Mouse (Mus musculus) heart, embryonic 13.5 days (tissue): Measurements from ENCODE around the gene Mindy3. TPM values are rescaled to one million over a fixed set of nuclear protein-coding genes. Genes with fewer than 3 reads are reported as not detected.

Experiments used
- ATAC-seq: fragments of 200-750 bp; cut with Nextera tagmentation; 2 replicates; pipeline ENCODE4 v1.8.0; 2017; ENCODE audit warnings: moderate TSS enrichment; ENCODE audit not compliant: insufficient number of reproducible peaks, low FRiP score, low TSS enrichment; ENCODE audit errors: extremely low read depth
- H3K27ac ChIP-seq: fragments of 300-500 bp; sonication (generic); replicated peaks from 2 replicates; pipeline ENCODE4 v1.5.1; 2015; ENCODE audit warnings: moderate library complexity, mild to moderate bottlenecking, inconsistent platforms
- H3K27me3 ChIP-seq: fragments of 300-500 bp; sonication (generic); replicated peaks from 2 replicates; pipeline ENCODE4 v1.6.1; 2015; ENCODE audit warnings: mild to moderate bottlenecking, inconsistent platforms
- H3K36me3 ChIP-seq: fragments of 300-500 bp; sonication (generic); 2 replicates; pipeline ENCODE4 v1.6.1; 2015; ENCODE audit warnings: mild to moderate bottlenecking, inconsistent platforms
- H3K4me1 ChIP-seq: fragments of 300-500 bp; sonication (generic); 2 replicates; pipeline ENCODE4 v1.6.1; 2015; ENCODE audit warnings: inconsistent platforms
- H3K4me2 ChIP-seq: fragments of 300-500 bp; sonication (generic); 2 replicates; pipeline ENCODE4 v1.6.1; 2015; ENCODE audit warnings: inconsistent platforms, mild to moderate bottlenecking, moderate library complexity
- H3K4me3 ChIP-seq: fragments of 300-500 bp; sonication (generic); 2 replicates; pipeline ENCODE4 v1.5.1; 2015; ENCODE audit warnings: moderate library complexity, mild to moderate bottlenecking, inconsistent platforms
- H3K9ac ChIP-seq: fragments of 300-500 bp; sonication (generic); 2 replicates; pipeline ENCODE4 v1.6.1; 2015; ENCODE audit warnings: inconsistent platforms, mild to moderate bottlenecking, moderate library complexity
- H3K9me3 ChIP-seq: fragments of 300-500 bp; sonication (generic); 2 replicates; pipeline ENCODE4 v1.6.1; 2016; ENCODE audit warnings: inconsistent platforms
- WGBS: fragments of 180-500 bp; shearing (Covaris S2); methylation state at CpG from one replicate; pipeline ENCODE4 v1.1.7; 2015; ENCODE audit warnings: mixed read lengths; 5-methylcytosine and 5-hydroxymethylcytosine counted together
- polyA plus RNA-seq: library from polyadenylated mRNA; unstranded; fragments of >200 nt; fragmentation: Nextera tagmentation; extraction: Ambion mirVana; gene quantifications from 2 replicates; pipeline ENCODE4 v1.2.1, GENCODE M21; 2015

The Mindy3 gene
- polyA plus RNA-seq, 1 experiment from 2014 or later = 28.1 TPM

- no peak overlapping the region for H3K27ac ChIP-seq
- no peak for ATAC-seq
Observed at GRCm38 (mm10) chr2:12411129-12411528, 8.1 kb downstream of the Mindy3 start.

GRCm38 (mm10) chr2:12406737-12407136 lies 12.5 kb downstream of the Mindy3 start:
- Histone ChIP-seq H3K9ac (no peak overlapping the region), H3K4me1 (peaks cover 20% of the 10 kb centered on the region)
- WGBS = 81% methylated on average over 2 of the region's 2 CpGs

More at GRCm38 (mm10) chr2:12411129-12411528, 8.1 kb downstream of the Mindy3 start:
- H3K9me3 ChIP-seq = no peaks in the 10 kb centered on the region
- H3K27me3 ChIP-seq = no peaks in the 10 kb centered on the region
- H3K9ac ChIP-seq = no peak overlapping the region
- no peaks in the 10 kb centered on the region for H3K36me3 ChIP-seq
- H3K4me3 ChIP-seq = no peak overlapping the region
- H3K4me1 ChIP-seq = peaks cover 27% of the 10 kb centered on the region
- no peak overlapping the region for H3K4me2 ChIP-seq
- 38% methylated on average over 2 of the region's 2 CpGs for WGBS

GRCm38 (mm10) chr2:12402469-12402868 lies 16.8 kb downstream of the Mindy3 start:
- H3K9me3 ChIP-seq = no peaks in the 10 kb centered on the region
- no peak overlapping the region for H3K9ac ChIP-seq
- no peak overlapping the region for H3K4me2 ChIP-seq
- no peak for ATAC-seq
- H3K4me3 ChIP-seq = no peak overlapping the region
- no peak overlapping the region for H3K27ac ChIP-seq
- WGBS = 56% methylated on average over 3 of the region's 3 CpGs
- peaks cover 11% of the 10 kb centered on the region for H3K4me1 ChIP-seq
- H3K27me3 ChIP-seq = no peaks in the 10 kb centered on the region
- peaks cover 10% of the 10 kb centered on the region for H3K36me3 ChIP-seq

More at GRCm38 (mm10) chr2:12406737-12407136, 12.5 kb downstream of the Mindy3 start:
- no peak overlapping the region for H3K27ac ChIP-seq
- ATAC-seq = no peak
- no peaks in the 10 kb centered on the region for H3K27me3 ChIP-seq
- H3K4me2 ChIP-seq = no peak overlapping the region
- H3K4me3 ChIP-seq = no peak overlapping the region
- H3K9me3 ChIP-seq = no peaks in the 10 kb centered on the region
- peaks cover 10% of the 10 kb centered on the region for H3K36me3 ChIP-seq

GRCm38 (mm10) chr2:12401137-12401536 lies 18.1 kb downstream of the Mindy3 start:
- Histone ChIP-seq H3K4me2 (no peak overlapping the region), H3K27me3 (no peaks in the 10 kb centered on the region), H3K4me3 (no peak overlapping the region), H3K9ac (no peak overlapping the region), H3K36me3 (peaks cover 10% of the 10 kb centered on the region), H3K9me3 (no peaks in the 10 kb centered on the region), H3K4me1 (peaks cover 11% of the 10 kb centered on the region), H3K27ac (no peak overlapping the region)
- 84% methylated on average over 1 of the region's 1 CpGs for WGBS
- ATAC-seq = no peak

GRCm38 (mm10) chr2:12389028-12389427 lies 30.2 kb downstream of the Mindy3 start:
- Histone ChIP-seq H3K4me3 (no peak overlapping the region), H3K4me2 (no peak overlapping the region), H3K27me3 (no peaks in the 10 kb centered on the region), H3K27ac (no peak overlapping the region), H3K9me3 (no peaks in the 10 kb centered on the region), H3K36me3 (peaks cover 22% of the 10 kb centered on the region), H3K9ac (no peak overlapping the region), H3K4me1 (no peaks in the 10 kb centered on the region)
- ATAC-seq = no peak
- WGBS = 34% methylated on average over 1 of the region's 1 CpGs

GRCm38 (mm10) chr2:12388569-12388968 lies 30.7 kb downstream of the Mindy3 start:
- no peaks in the 10 kb centered on the region for H3K9me3 ChIP-seq
- no peak for ATAC-seq
- WGBS = 88% methylated on average over 4 of the region's 4 CpGs

GRCm38 (mm10) chr2:12384389-12384788 lies 34.9 kb downstream of the Mindy3 start:
- H3K4me2 ChIP-seq = no peak overlapping the region
- H3K27ac ChIP-seq = no peak overlapping the region
- H3K4me3 ChIP-seq = no peak overlapping the region
- H3K36me3 ChIP-seq = peaks cover 18% of the 10 kb centered on the region
- no peaks in the 10 kb centered on the region for H3K9me3 ChIP-seq
- H3K9ac ChIP-seq = no peak overlapping the region
- peaks cover 23% of the 10 kb centered on the region for H3K4me1 ChIP-seq
- WGBS = 90% methylated on average over 1 of the region's 1 CpGs
- ATAC-seq = no peak
- no peaks in the 10 kb centered on the region for H3K27me3 ChIP-seq

More at GRCm38 (mm10) chr2:12388569-12388968, 30.7 kb downstream of the Mindy3 start:
- H3K27me3 ChIP-seq = no peaks in the 10 kb centered on the region
- H3K4me3 ChIP-seq = no peak overlapping the region
- no peak overlapping the region for H3K27ac ChIP-seq
- H3K4me2 ChIP-seq = no peak overlapping the region
- peaks cover 22% of the 10 kb centered on the region for H3K36me3 ChIP-seq
- H3K4me1 ChIP-seq = no peaks in the 10 kb centered on the region
- no peak overlapping the region for H3K9ac ChIP-seq

GRCm38 (mm10) chr2:12382650-12383049 lies 36.6 kb downstream of the Mindy3 start:
- WGBS = 61% methylated on average over 4 of the region's 4 CpGs
- H3K27ac ChIP-seq = peak overlapping the region; percentile 58

GRCm38 (mm10) chr2:12380233-12380632 lies 39.0 kb downstream of the Mindy3 start:
- H3K4me3 ChIP-seq = no peak overlapping the region
- H3K9me3 ChIP-seq = no peaks in the 10 kb centered on the region
- H3K36me3 ChIP-seq = peaks cover 11% of the 10 kb centered on the region
- H3K4me2 ChIP-seq = no peak overlapping the region
- 0 out of 2 replicates have a peak overlapping the region, but pooled peaks have one; percentile 7 for H3K27ac ChIP-seq
- H3K9ac ChIP-seq = no peak overlapping the region
- peaks cover 23% of the 10 kb centered on the region for H3K4me1 ChIP-seq
- ATAC-seq = no peak
- 51% methylated on average over 2 of the region's 2 CpGs for WGBS
- no peaks in the 10 kb centered on the region for H3K27me3 ChIP-seq

More at GRCm38 (mm10) chr2:12382650-12383049, 36.6 kb downstream of the Mindy3 start:
- no peak overlapping the region for H3K4me3 ChIP-seq
- no peaks in the 10 kb centered on the region for H3K27me3 ChIP-seq
- peaks cover 23% of the 10 kb centered on the region for H3K4me1 ChIP-seq
- H3K9me3 ChIP-seq = no peaks in the 10 kb centered on the region
- peaks cover 23% of the 10 kb centered on the region for H3K36me3 ChIP-seq
- no peak overlapping the region for H3K4me2 ChIP-seq
- no peak for ATAC-seq
- H3K9ac ChIP-seq = no peak overlapping the region

GRCm38 (mm10) chr2:12378591-12378990 lies 40.7 kb downstream of the Mindy3 start:
- H3K9me3 ChIP-seq = no peaks in the 10 kb centered on the region
- H3K27me3 ChIP-seq = no peaks in the 10 kb centered on the region
- H3K27ac ChIP-seq = no peak overlapping the region
- no peak overlapping the region for H3K4me3 ChIP-seq
- ATAC-seq = no peak
- peaks cover 23% of the 10 kb centered on the region for H3K4me1 ChIP-seq
- 78% methylated on average over 5 of the region's 5 CpGs for WGBS
- H3K36me3 ChIP-seq = 0 out of 2 replicates have a peak, but pooled peaks cover 5% of the 10 kb centered on the region
- H3K9ac ChIP-seq = no peak overlapping the region
- H3K4me2 ChIP-seq = no peak overlapping the region

- H3K27me3 ChIP-seq = no peaks in the 10 kb centered on the region
- H3K4me2 ChIP-seq = no peak overlapping the region
Observed at GRCm38 (mm10) chr2:12377024-12377423, 42.2 kb downstream of the Mindy3 start.

GRCm38 (mm10) chr2:12372883-12373282 lies 46.4 kb downstream of the Mindy3 start:
- no peak overlapping the region for H3K27ac ChIP-seq
- no peak overlapping the region for H3K4me3 ChIP-seq
- 69% methylated on average over 2 of the region's 2 CpGs for WGBS
- H3K4me1 ChIP-seq = peaks cover 18% of the 10 kb centered on the region
- H3K9ac ChIP-seq = no peak overlapping the region
- H3K4me2 ChIP-seq = no peak overlapping the region
- no peak for ATAC-seq
- H3K9me3 ChIP-seq = no peaks in the 10 kb centered on the region
- 0 out of 2 replicates have a peak, but pooled peaks cover 4% of the 10 kb centered on the region for H3K36me3 ChIP-seq
- H3K27me3 ChIP-seq = no peaks in the 10 kb centered on the region

More at GRCm38 (mm10) chr2:12377024-12377423, 42.2 kb downstream of the Mindy3 start:
- Histone ChIP-seq H3K4me3 (no peak overlapping the region), H3K9me3 (no peaks in the 10 kb centered on the region), H3K9ac (no peak overlapping the region), H3K36me3 (0 out of 2 replicates have a peak, but pooled peaks cover 5% of the 10 kb centered on the region), H3K4me1 (peaks cover 14% of the 10 kb centered on the region), H3K27ac (no peak overlapping the region)
- no peak for ATAC-seq
- 69% methylated on average over 1 of the region's 1 CpGs for WGBS
